Mouse (Mus musculus): ENCODE results near the gene Efcab11.

- TF ChIP-seq CHD2 (IDR thresholded peaks at IDR 0.05; ENCODE audit: low read depth, low read length) (no peak), HCFC1 (IDR thresholded peaks at IDR 0.05; ENCODE audit: borderline replicate concordance, insufficient read depth, low read length) (no peak), ZNF384 (IDR thresholded peaks at IDR 0.05; ENCODE audit: low read depth, low read length) (no peak), MAFK (IDR thresholded peaks at IDR 0.05; ENCODE audit: insufficient read depth, low read depth, low read length) (no peak), ZC3H11A (IDR thresholded peaks at IDR 0.05; ENCODE audit: borderline replicate concordance, low read depth, low read length) (no peak)
Measured at GRCm38 (mm10) chr12:99773636-99774193, 110.5 kb downstream of the Efcab11 start.
